Mouse (Mus musculus) Patski (cell line): ENCODE measurements around the gene Faap20. TPM values are rescaled to one million over a fixed set of nuclear protein-coding genes. Genes with fewer than 3 reads are reported as not detected.

Experiments
- ATAC-seq: fragments of 100-300 bp; one replicate; pipeline ENCODE4 v1.8.0; 2021
- CTCF ChIA-PET: fragments of 350-600 bp; sonication (Branson Sonifier 250); formaldehyde crosslinking; loops from one replicate; lab custom pipeline; 2022; ENCODE audit warnings: inconsistent platforms; lab: Charles Lee
- POLR2A ChIA-PET: fragments of 350-600 bp; sonication (Branson Sonifier 250); formaldehyde crosslinking; loops from one replicate; lab custom pipeline; 2022; ENCODE audit warnings: antibody characterized with exemption, inconsistent platforms; lab: Charles Lee
- DNase-seq: peaks from one replicate; pipeline ENCODE4 v3.0.0-alpha.2; 2011; ENCODE audit warnings: low read depth, low spot score
- H3K27me3 ChIP-seq: fragments of 371-371 bp; one replicate; pipeline ENCODE4 v1.5.1; 2021
- CTCF ChIP-seq: fragments of 100-300 bp; IDR thresholded peaks from one replicate; pipeline ENCODE4 v1.5.1; 2021
- in situ Hi-C: fragments of 300-500 bp; cut with MboI; formaldehyde crosslinking; loops from 3 replicates; pipeline ENCODE4 v1.11.1; 2018; ENCODE audit warnings: low pct_unique_long_range_greater_than_20kb, mixed read lengths
- polyA plus RNA-seq: library from polyadenylated mRNA; unstranded; gene quantifications from one replicate; pipeline ENCODE4 v1.2.3, GENCODE M21; 2021

The Faap20 gene
- polyA plus RNA-seq, 1 experiment from 2014 or later = 25.5 TPM

GRCm38 (mm10) chr4:155282231-155282630, 32.6 kb downstream of the Faap20 start:
- no peak for TF ChIP-seq CTCF
- DNase-seq (no peak), ATAC-seq (no peak)
- H3K27me3 ChIP-seq = no peaks in the 10 kb centered on the region
- ChIA-PET POLR2A (interaction anchor here (1.6 kb wide), 1 partner anchor 9 kb away, joined by 3 read pairs; no protein-coding TSS in a partner anchor), CTCF (no interaction called here)
- in situ Hi-C loops = no loop called here

GRCm38 (mm10) chr4:155283001-155283503, 33.5 kb downstream of the Faap20 start:
- POLR2A ChIA-PET = no interaction called here
- ATAC-seq = no peak
- no peaks in the 10 kb centered on the region for H3K27me3 ChIP-seq
- CTCF ChIA-PET = no interaction called here
- no peak for DNase-seq
- in situ Hi-C loops = no loop called here
- no peak for TF ChIP-seq CTCF

- no peak for DNase-seq
- ATAC-seq = no peak
- ChIA-PET CTCF (no interaction called here), POLR2A (no interaction called here)
- in situ Hi-C loops = no loop called here
- TF ChIP-seq CTCF = no peak
- H3K27me3 ChIP-seq = no peaks in the 10 kb centered on the region
These were observed 34.0 kb downstream of the Faap20 start for GRCm38 (mm10) chr4:155283585-155283984.

GRCm38 (mm10) chr4:155284521-155285379, 35.1 kb downstream of the Faap20 start:
- DNase-seq = no peak
- no peak for TF ChIP-seq CTCF
- POLR2A ChIA-PET = interaction anchor here (0.7 kb wide), 1 partner anchor 35 kb away, joined by 5 read pairs; the partner anchor contains the start of gene Faap20
- in situ Hi-C loops = no loop called here
- ATAC-seq = no peak
- no peaks in the 10 kb centered on the region for H3K27me3 ChIP-seq
- CTCF ChIA-PET = no interaction called here

DNA sequence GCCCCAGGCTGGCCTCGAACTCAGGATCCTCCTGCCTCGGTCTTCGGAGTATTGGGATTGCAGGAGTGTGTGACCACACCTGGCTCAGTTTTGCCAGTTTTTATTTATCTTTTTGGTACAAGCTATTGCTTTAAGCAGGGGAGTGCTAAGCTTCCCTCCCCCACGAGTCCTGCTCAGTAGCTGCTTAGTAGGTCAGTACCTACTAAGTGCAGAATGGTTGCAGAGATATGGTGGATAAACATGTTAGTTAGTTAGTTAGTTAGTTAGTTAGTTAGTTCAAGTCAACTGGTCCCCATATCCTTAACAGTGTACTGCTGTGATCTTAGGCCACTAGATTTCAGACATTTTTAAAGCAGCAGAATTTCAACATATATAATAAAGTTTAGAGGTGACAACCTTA, 36.5 kb downstream of the Faap20 start:
- DNase-seq (no peak), ATAC-seq (no peak)
- ChIA-PET CTCF (no interaction called here), POLR2A (no interaction called here)
- TF ChIP-seq CTCF = no peak
- no peaks in the 10 kb centered on the region for H3K27me3 ChIP-seq
- in situ Hi-C loops = no loop called here

- in situ Hi-C loops = no loop called here
- TF ChIP-seq CTCF = no peak
- ChIA-PET POLR2A (interaction anchor here (1.4 kb wide), 1 partner anchor 11 kb away, joined by 4 read pairs; no protein-coding TSS in a partner anchor), CTCF (no interaction called here)
- no peaks in the 10 kb centered on the region for H3K27me3 ChIP-seq
- ATAC-seq (no peak), DNase-seq (no peak)
These were observed 38.1 kb downstream of the Faap20 start for GRCm38 (mm10) chr4:155287713-155288112.

DNA sequence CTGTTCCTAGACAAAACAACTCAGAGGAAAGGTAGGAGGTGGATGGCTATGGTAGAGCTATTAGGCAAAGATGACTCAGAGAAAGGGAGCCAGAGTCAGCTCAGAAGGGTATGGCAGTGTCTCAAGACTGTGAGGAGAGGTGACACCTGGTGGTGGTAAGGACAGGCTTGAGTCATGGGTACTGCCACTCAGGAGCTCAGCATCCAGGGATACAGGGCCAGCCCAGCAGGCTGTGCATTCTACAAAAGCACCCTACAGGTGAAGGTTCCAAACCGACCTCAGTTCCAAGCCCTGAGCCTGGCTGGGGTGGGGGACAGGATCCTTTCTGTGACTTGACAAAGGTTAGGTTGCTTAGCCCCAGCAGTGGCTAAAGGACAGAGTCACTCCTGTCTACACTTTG, 39.0 kb downstream of the Faap20 start:
- in situ Hi-C loops = no loop called here
- ChIA-PET POLR2A (interaction anchor here (0.6 kb wide), 1 partner anchor 174 kb away, joined by 3 read pairs; no protein-coding TSS in a partner anchor), CTCF (interaction anchor here (0.9 kb wide), 1 partner anchor 19 kb away, joined by 3 read pairs; no protein-coding TSS in a partner anchor)
- ATAC-seq = no peak
- no peak for TF ChIP-seq CTCF
- DNase-seq = no peak
- no peaks in the 10 kb centered on the region for H3K27me3 ChIP-seq

- ChIA-PET CTCF (interaction anchor here (1.1 kb wide), 1 partner anchor 18 kb away, joined by 3 read pairs; no protein-coding TSS in a partner anchor), POLR2A (no interaction called here)
- H3K27me3 ChIP-seq = no peaks in the 10 kb centered on the region
- DNase-seq (no peak), ATAC-seq (no peak)
- in situ Hi-C loops = no loop called here
- TF ChIP-seq CTCF = no peak
These were observed 40.4 kb downstream of the Faap20 start for GRCm38 (mm10) chr4:155290045-155290444.

DNA sequence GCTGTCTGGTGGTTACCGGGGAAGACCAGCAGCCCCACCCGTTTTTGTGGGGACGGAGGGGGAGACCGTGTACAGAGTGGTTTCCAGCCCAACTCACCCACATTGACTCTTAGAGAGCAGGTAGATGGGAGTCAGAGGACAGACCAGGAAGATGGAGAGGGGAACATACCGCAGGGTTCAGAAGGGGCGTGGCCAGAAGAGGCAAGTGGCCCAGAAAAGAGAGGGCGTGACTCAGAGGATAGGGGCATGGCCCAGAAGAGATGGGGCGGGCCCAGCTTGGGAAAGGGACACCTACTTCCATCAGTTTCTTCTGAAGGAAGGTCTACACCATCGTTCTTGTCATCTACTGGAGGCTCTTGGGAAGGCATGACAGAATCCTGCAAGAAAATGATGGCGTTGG, 43.3 kb downstream of the Faap20 start:
- no peak for TF ChIP-seq CTCF
- ChIA-PET CTCF (interaction anchor here (1.5 kb wide), 1 partner anchor 15 kb away, joined by 3 read pairs; no protein-coding TSS in a partner anchor), POLR2A (no interaction called here)
- DNase-seq (no peak), ATAC-seq (no peak)
- in situ Hi-C loops = no loop called here
- H3K27me3 ChIP-seq = no peaks in the 10 kb centered on the region

DNA sequence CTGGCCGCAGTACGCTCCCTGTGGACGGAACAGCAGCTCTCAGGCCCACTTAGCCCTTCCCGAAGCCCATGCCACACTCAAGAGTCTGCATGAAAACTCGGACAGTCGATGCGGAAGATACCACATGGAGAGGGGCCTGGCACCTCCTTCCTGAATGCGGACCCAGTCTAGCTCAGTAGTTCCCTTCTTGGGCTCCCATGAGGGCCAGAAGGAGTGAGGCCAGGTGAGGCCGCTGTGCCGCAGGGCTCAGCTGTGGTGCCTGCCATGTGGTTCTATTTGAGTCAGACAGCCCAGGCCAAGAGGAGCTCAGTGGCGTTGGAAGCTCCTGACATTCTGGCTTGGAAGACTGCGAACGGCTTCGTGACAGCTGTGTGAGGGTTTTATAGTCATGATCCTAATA, 44.8 kb downstream of the Faap20 start:
- no peak for ATAC-seq
- ChIA-PET CTCF (no interaction called here), POLR2A (no interaction called here)
- in situ Hi-C loops = no loop called here
- no peak for TF ChIP-seq CTCF
- no peak for DNase-seq
- no peaks in the 10 kb centered on the region for H3K27me3 ChIP-seq

DNA sequence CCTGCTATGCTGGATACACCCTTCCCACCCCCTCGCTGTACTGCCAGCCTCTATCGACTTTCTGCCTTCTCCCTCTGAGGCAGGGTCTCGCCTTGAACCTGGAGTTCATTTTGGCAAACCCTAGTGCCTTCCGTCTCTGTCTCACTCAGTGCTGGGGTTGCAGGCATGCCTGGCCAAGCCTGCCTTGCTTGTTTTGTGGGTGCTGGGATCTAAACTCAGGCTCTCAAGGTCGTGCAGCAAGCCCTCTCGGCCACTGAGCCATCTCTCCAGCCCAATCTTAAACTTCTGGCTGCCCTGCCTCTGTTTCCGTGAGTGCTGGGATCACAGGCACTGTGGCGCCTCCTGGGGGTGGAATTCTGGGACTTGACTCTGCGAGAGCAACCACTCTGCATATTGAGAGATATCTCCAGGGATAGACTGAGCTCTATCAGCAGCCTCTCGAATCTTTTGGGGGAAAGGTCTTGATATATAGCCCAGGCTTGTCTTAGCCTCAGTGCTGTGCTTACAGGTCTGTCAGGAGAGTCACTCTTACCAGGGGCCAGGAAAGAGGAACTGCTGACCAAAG, 45.5 kb downstream of the Faap20 start:
- no peak for TF ChIP-seq CTCF
- no peaks in the 10 kb centered on the region for H3K27me3 ChIP-seq
- DNase-seq = no peak
- ATAC-seq = no peak
- in situ Hi-C loops = no loop called here
- POLR2A ChIA-PET = no interaction called here
- CTCF ChIA-PET = no interaction called here
